Mouse (Mus musculus) naive thymus-derived CD4-positive, alpha-beta T cell, adult 2 months (primary cell): ENCODE results near the gene Ccdc136.
A peak's percentile ranks its signal among the peaks of the same experiment; 100 is the strongest.

Experiments
- DNase-seq: peaks from one replicate; pipeline ENCODE4 v3.0.0-alpha.2; 2011; ENCODE audit warnings: low read depth

Ccdc136 gene

GRCm38 (mm10) chr6:29439251-29439650 lies 43.1 kb downstream of the Ccdc136 start:
- DNase-seq, result no peak

- no peak for DNase-seq
Measured at GRCm38 (mm10) chr6:29439789-29440188, 43.7 kb downstream of the Ccdc136 start.

- DNase-seq, result peak; percentile 55
Measured at GRCm38 (mm10) chr6:29444773-29445172, 48.7 kb downstream of the Ccdc136 start.

GRCm38 (mm10) chr6:29445354-29445753 lies 49.2 kb downstream of the Ccdc136 start:
- DNase-seq, result no peak

- DNase-seq, result no peak
Measured at GRCm38 (mm10) chr6:29449858-29450257, 53.7 kb downstream of the Ccdc136 start.

GRCm38 (mm10) chr6:29450667-29451066 lies 54.6 kb downstream of the Ccdc136 start:
- no peak for DNase-seq

- no peak for DNase-seq
Measured at GRCm38 (mm10) chr6:29461502-29461901, 65.4 kb downstream of the Ccdc136 start.

GRCm38 (mm10) chr6:29463388-29463787 lies 67.3 kb downstream of the Ccdc136 start:
- DNase-seq, result no peak

GRCm38 (mm10) chr6:29467583-29468354 lies 71.7 kb downstream of the Ccdc136 start, which contains the start of gene Atp6v1f:
Atp6v1f (plus strand) TSS chr6:29467718.
- peak; percentile 97 for DNase-seq

GRCm38 (mm10) chr6:29468851-29469250 lies 72.7 kb downstream of the Ccdc136 start:
- DNase-seq, result no peak

GRCm38 (mm10) chr6:29471137-29471536 lies 75.0 kb downstream of the Ccdc136 start, which contains the start of gene Atp6v1fnb:
Atp6v1fnb (plus strand) TSS chr6:29471437.
- no peak for DNase-seq

- DNase-seq, result peak; percentile 81
Measured at GRCm38 (mm10) chr6:29473941-29474691, 78.0 kb downstream of the Ccdc136 start.

- peak; percentile 8 for DNase-seq
Measured at GRCm38 (mm10) chr6:29474736-29475135, 78.6 kb downstream of the Ccdc136 start.
